8 mouse cellular contexts compared by ENCODE assay signal in genomic region chr8:84928456-84929306, GRCm38 (mm10). TPM values are rescaled to one million over a fixed set of nuclear protein-coding genes. Genes with fewer than 3 reads are reported as not detected.
DNase-seq lines count a peak whose midpoint lies in the region; ATAC-seq and TF ChIP-seq lines count a peak whose summit lies in the region.

No protein-coding gene starts in this region.

- peaks cover 26% of the 10 kb centered on the region for H3K27me3 ChIP-seq in intestine, embryonic 16.5 days (replicated peaks; ENCODE audit: control insufficient read depth, insufficient read depth, low read length)
- H3K27me3 ChIP-seq in liver, adult 2 months (ENCODE audit: control insufficient read depth, insufficient read depth, low read length), result peaks cover 4% of the 10 kb centered on the region
- no peaks in the 10 kb centered on the region for H3K27me3 ChIP-seq in midbrain, embryonic 16.5 days (ENCODE audit: control insufficient read depth, insufficient read depth, low read depth, low read length)

- H3K36me3 ChIP-seq in intestine, embryonic 16.5 days (ENCODE audit: control insufficient read depth, insufficient read depth, low read length), result no peaks in the 10 kb centered on the region
- H3K36me3 ChIP-seq in liver, adult 2 months (ENCODE audit: control insufficient read depth, insufficient read depth, low read length), result no peaks in the 10 kb centered on the region
- peaks cover 33% of the 10 kb centered on the region for H3K36me3 ChIP-seq in midbrain, embryonic 16.5 days (ENCODE audit: control insufficient read depth, insufficient read depth, low read length)

- intact Hi-C loops in gastrocnemius, postnatal 36 days (cut with DNase I), result loop anchor here (5.0 kb wide), 1 partner anchor 69 kb away; no protein-coding TSS in a partner anchor

- peak overlapping the region; percentile 29 for H3K4me3 ChIP-seq in intestine, embryonic 16.5 days (ENCODE audit: low read length)
- H3K4me3 ChIP-seq in liver, adult 2 months (ENCODE audit: insufficient read depth, low read depth, low read length), result no peak overlapping the region
- H3K4me3 ChIP-seq in midbrain, embryonic 16.5 days (ENCODE audit: low read depth, low read length), result peak overlapping the region; percentile 21

- no peak for TF ChIP-seq POLR2A in liver, adult 2 months (IDR thresholded peaks at IDR 0.05; ENCODE audit: extremely low read depth, insufficient read depth, low read length)

- TF ChIP-seq CTCF in liver, adult 2 months (IDR thresholded peaks at IDR 0.05; ENCODE audit: low read depth, low read length), result peak; percentile 89

- H3K9ac ChIP-seq in intestine, embryonic 16.5 days (ENCODE audit: low read depth, low read length), result no peak overlapping the region
- no peak overlapping the region for H3K9ac ChIP-seq in liver, adult 2 months (ENCODE audit: low read depth, low read length)
- H3K9ac ChIP-seq in midbrain, embryonic 16.5 days (ENCODE audit: low read depth, low read length), result 0 out of 2 replicates have a peak overlapping the region, but pooled peaks have one; percentile 10

- H3K4me1 ChIP-seq in intestine, embryonic 16.5 days (ENCODE audit: control insufficient read depth, insufficient read depth, low read length), result peaks cover 6% of the 10 kb centered on the region
- H3K4me1 ChIP-seq in liver, adult 2 months (ENCODE audit: control insufficient read depth, insufficient read depth, low read length), result no peaks in the 10 kb centered on the region
- peaks cover 4% of the 10 kb centered on the region for H3K4me1 ChIP-seq in midbrain, embryonic 16.5 days (ENCODE audit: control insufficient read depth, insufficient read depth, low read length)

- H3K9me3 ChIP-seq in intestine, embryonic 16.5 days (ENCODE audit: control insufficient read depth, low read length), result no peaks in the 10 kb centered on the region
- no peaks in the 10 kb centered on the region for H3K9me3 ChIP-seq in midbrain, embryonic 16.5 days (replicated peaks; ENCODE audit: control insufficient read depth, low read length, poor library complexity, severe bottlenecking)

- peak overlapping the region; percentile 62 for H3K4me2 ChIP-seq in intestine, embryonic 16.5 days (ENCODE audit: low read depth, low read length)
- peak overlapping the region; percentile 46 for H3K4me2 ChIP-seq in midbrain, embryonic 16.5 days (ENCODE audit: low read length)

- H3K79me2 ChIP-seq in liver, adult 2 months (ENCODE audit: control insufficient read depth, insufficient read depth, low read length), result no peaks in the 10 kb centered on the region

- H3K27ac ChIP-seq in intestine, embryonic 16.5 days (ENCODE audit: low read length), result no peak overlapping the region
- H3K27ac ChIP-seq in liver, adult 2 months (replicated peaks; ENCODE audit: insufficient read depth, low read depth, low read length), result no peak overlapping the region
- H3K27ac ChIP-seq in midbrain, embryonic 16.5 days (ENCODE audit: low read length), result no peak overlapping the region

- DNase-seq in urinary bladder, postnatal 36 days (ENCODE audit: low spot score in 2 of 2), result peak; percentile 48 to 65
- no peak for DNase-seq in urinary bladder, adult 2 months (ENCODE audit: low spot score)
- peak; percentile 83 to 85 for DNase-seq in cerebellum, postnatal 36 days
- peak; percentile 60 to 61 for DNase-seq in gastrocnemius, postnatal 36 days
- peak; percentile 29 for DNase-seq in liver, adult 2 months (ENCODE audit: extremely low read depth, low read depth, low spot score)
- DNase-seq in testis, postnatal 14 days (ENCODE audit: low spot score), result peak; percentile 68

- WGBS in intestine, embryonic 16.5 days, result 2% methylated on average over 52 of the region's 52 CpGs
- 6% methylated on average over 52 of the region's 52 CpGs for WGBS in liver, adult 2 months
- WGBS in midbrain, embryonic 16.5 days, result 3% methylated on average over 48 of the region's 52 CpGs

- ATAC-seq in intestine, embryonic 16.5 days, result peak; percentile 73; the same call in 1 of the 2 replicates
- peak; percentile 71 for ATAC-seq in midbrain, embryonic 16.5 days

RNA-seq across cellular contexts. Expression of gene Mast1, which starts 8.5 kb away (rescaled TPM):
- polyA plus RNA-seq in urinary bladder, adult 2 months (2012; rRNA removed), result 0.17 and 0.19 TPM in 2 replicates
- total RNA-seq in gastrocnemius, postnatal 36 days (2021), result not detected
- 1.2 and 1.6 TPM in 2 replicates for polyA plus RNA-seq in intestine, embryonic 16.5 days (2015; fragmentation: Nextera tagmentation; extraction: Ambion mirVana)
- total RNA-seq in liver, adult 2 months (2014; rRNA removed), result 0.09 and 0.13 TPM in 2 replicates
- 0.25 and 0.43 TPM in 2 replicates for polyA plus RNA-seq in liver, adult 2 months (2012; rRNA removed)
- polyA plus RNA-seq in midbrain, embryonic 16.5 days (2015; fragmentation: Nextera tagmentation; extraction: Ambion mirVana), result 85.7 and 86.1 TPM in 2 replicates

RNA-seq across cellular contexts. Expression of gene Rtbdn, which starts 18.1 kb away (rescaled TPM):
- polyA plus RNA-seq in urinary bladder, adult 2 months (2012; rRNA removed), result not detected in 2 replicates
- total RNA-seq in gastrocnemius, postnatal 36 days (2021), result not detected
- polyA plus RNA-seq in intestine, embryonic 16.5 days (2015; fragmentation: Nextera tagmentation; extraction: Ambion mirVana), result 0.18 and 0.24 TPM in 2 replicates
- not detected in 2 replicates for total RNA-seq in liver, adult 2 months (2014; rRNA removed)
- not detected in 2 replicates for polyA plus RNA-seq in liver, adult 2 months (2012; rRNA removed)
- polyA plus RNA-seq in midbrain, embryonic 16.5 days (2015; fragmentation: Nextera tagmentation; extraction: Ambion mirVana), result 2.8 and 3.3 TPM in 2 replicates

RNA-seq across cellular contexts. Expression of gene Dnase2a, which starts 20.3 kb away (rescaled TPM):
- 18.4 and 20.4 TPM in 2 replicates for polyA plus RNA-seq in urinary bladder, adult 2 months (2012; rRNA removed)
- total RNA-seq in gastrocnemius, postnatal 36 days (2021), result 1 to 10 TPM; 3.7 to 5.1 TPM
- polyA plus RNA-seq in intestine, embryonic 16.5 days (2015; fragmentation: Nextera tagmentation; extraction: Ambion mirVana), result 7.3 and 10.2 TPM in 2 replicates
- 13.0 and 16.1 TPM in 2 replicates for total RNA-seq in liver, adult 2 months (2014; rRNA removed)
- polyA plus RNA-seq in liver, adult 2 months (2012; rRNA removed), result 16.1 and 20.0 TPM in 2 replicates
- polyA plus RNA-seq in midbrain, embryonic 16.5 days (2015; fragmentation: Nextera tagmentation; extraction: Ambion mirVana), result 5.0 and 6.1 TPM in 2 replicates

RNA-seq across cellular contexts. Expression of gene Klf1, which starts 27.0 kb away (rescaled TPM):
- 0.15 TPM in 2 replicates for polyA plus RNA-seq in urinary bladder, adult 2 months (2012; rRNA removed)
- not detected for total RNA-seq in gastrocnemius, postnatal 36 days (2021)
- polyA plus RNA-seq in intestine, embryonic 16.5 days (2015; fragmentation: Nextera tagmentation; extraction: Ambion mirVana), result 4.9 and 10.3 TPM in 2 replicates
- 4.8 and 5.8 TPM in 2 replicates for total RNA-seq in liver, adult 2 months (2014; rRNA removed)
- 5.2 and 6.6 TPM in 2 replicates for polyA plus RNA-seq in liver, adult 2 months (2012; rRNA removed)
- polyA plus RNA-seq in midbrain, embryonic 16.5 days (2015; fragmentation: Nextera tagmentation; extraction: Ambion mirVana), result 0.28 and 0.98 TPM in 2 replicates

RNA-seq across cellular contexts. Expression of gene Gcdh, which starts 35.0 kb away (rescaled TPM):
- 31.4 and 33.1 TPM in 2 replicates for polyA plus RNA-seq in urinary bladder, adult 2 months (2012; rRNA removed)
- 10 to 100 TPM; 25.5 to 45.9 TPM for total RNA-seq in gastrocnemius, postnatal 36 days (2021)
- 53.3 and 53.8 TPM in 2 replicates for polyA plus RNA-seq in intestine, embryonic 16.5 days (2015; fragmentation: Nextera tagmentation; extraction: Ambion mirVana)
- 461 and 560 TPM in 2 replicates for total RNA-seq in liver, adult 2 months (2014; rRNA removed)
- polyA plus RNA-seq in liver, adult 2 months (2012; rRNA removed), result 1,882 and 2,081 TPM in 2 replicates
- polyA plus RNA-seq in midbrain, embryonic 16.5 days (2015; fragmentation: Nextera tagmentation; extraction: Ambion mirVana), result 33.4 and 36.9 TPM in 2 replicates

Comparison
In these comparisons a context has a peak if more than half of its experiments do, and no peak if none do; other contexts are left out.
1. RNA of gene Mast1, which starts 8.5 kb away (polyA plus RNA-seq): 85.7 to 86.1 TPM in midbrain, embryonic 16.5 days; 1.2 to 1.6 TPM in intestine, embryonic 16.5 days, 0.25 to 0.43 TPM in liver, adult 2 months and 0.17 to 0.19 TPM in urinary bladder, adult 2 months; every median in the first group is over 10 times any median in the second.